Mouse (Mus musculus) limb, embryonic 12.5 days (tissue): ENCODE measurements around the gene Elfn1. TPM values are rescaled to one million over a fixed set of nuclear protein-coding genes. Genes with fewer than 3 reads are reported as not detected.
A peak's percentile ranks its signal among the peaks of the same experiment; 100 is the strongest.

ENCODE experiments used
- ATAC-seq: fragments of 200-750 bp; cut with Nextera tagmentation; 2 replicates; pipeline ENCODE4 v1.8.0; 2017; ENCODE audit warnings: low read depth, moderate TSS enrichment; ENCODE audit not compliant: insufficient number of reproducible peaks, insufficient read depth, low FRiP score, low TSS enrichment
- H3K27ac ChIP-seq: fragments of 300-500 bp; sonication (generic); 2 replicates; pipeline ENCODE4 v1.5.1; 2016; ENCODE audit warnings: mild to moderate bottlenecking, moderate library complexity
- H3K27me3 ChIP-seq: fragments of 300-500 bp; sonication (generic); 2 replicates; pipeline ENCODE4 v1.6.1; 2016; ENCODE audit warnings: mild to moderate bottlenecking, moderate library complexity
- H3K36me3 ChIP-seq: fragments of 300-500 bp; sonication (generic); 2 replicates; pipeline ENCODE4 v1.6.1; 2016; ENCODE audit warnings: mild to moderate bottlenecking, moderate library complexity
- H3K4me1 ChIP-seq: fragments of 300-500 bp; sonication (generic); replicated peaks from 2 replicates; pipeline ENCODE4 v1.6.1; 2016
- H3K4me2 ChIP-seq: fragments of 300-500 bp; sonication (generic); 2 replicates; pipeline ENCODE4 v1.6.1; 2016; ENCODE audit warnings: mild to moderate bottlenecking, moderate library complexity
- H3K4me3 ChIP-seq: fragments of 300-500 bp; sonication (generic); replicated peaks from 2 replicates; pipeline ENCODE4 v1.5.1; 2016; ENCODE audit warnings: mild to moderate bottlenecking
- H3K9ac ChIP-seq: fragments of 300-500 bp; sonication (generic); replicated peaks from 2 replicates; pipeline ENCODE4 v1.6.1; 2016; ENCODE audit warnings: mild to moderate bottlenecking, moderate library complexity
- H3K9me3 ChIP-seq: fragments of 300-500 bp; sonication (generic); 2 replicates; pipeline ENCODE4 v1.6.1; 2016; ENCODE audit warnings: mild to moderate bottlenecking, moderate library complexity
- WGBS: fragments of 180-500 bp; shearing (Covaris S2); methylation state at CpG from one replicate; pipeline ENCODE4 v1.1.7; 2016; 5-methylcytosine and 5-hydroxymethylcytosine counted together
- polyA plus RNA-seq: library from polyadenylated mRNA; unstranded; fragments of >200 nt; fragmentation: Nextera tagmentation; extraction: Ambion mirVana; gene quantifications from 2 replicates; pipeline ENCODE4 v1.2.1, GENCODE M21; 2016

The Elfn1 gene
- polyA plus RNA-seq, result 0.28 and 0.35 TPM in 2 replicates

GRCm38 (mm10) chr5:139907714-139908242, at the start of gene Elfn1:
Gene Elfn1 (plus strand): TSS chr5:139907943.
- peak; percentile 18; the same call in 1 of the 2 replicates for ATAC-seq
- WGBS, result under 1% methylated on average over 33 of the region's 33 CpGs
- Histone ChIP-seq H3K4me1 (peaks cover 53% of the 10 kb centered on the region), H3K36me3 (no peaks in the 10 kb centered on the region), H3K9ac (peak within 1 kb of the TSS; percentile 68), H3K9me3 (no peaks in the 10 kb centered on the region), H3K4me2 (peak within 1 kb of the TSS; percentile 98), H3K4me3 (peak within 1 kb of the TSS; percentile 66), H3K27me3 (peaks cover 93% of the 10 kb centered on the region), H3K27ac (no peak within 1 kb of the TSS)

DNA sequence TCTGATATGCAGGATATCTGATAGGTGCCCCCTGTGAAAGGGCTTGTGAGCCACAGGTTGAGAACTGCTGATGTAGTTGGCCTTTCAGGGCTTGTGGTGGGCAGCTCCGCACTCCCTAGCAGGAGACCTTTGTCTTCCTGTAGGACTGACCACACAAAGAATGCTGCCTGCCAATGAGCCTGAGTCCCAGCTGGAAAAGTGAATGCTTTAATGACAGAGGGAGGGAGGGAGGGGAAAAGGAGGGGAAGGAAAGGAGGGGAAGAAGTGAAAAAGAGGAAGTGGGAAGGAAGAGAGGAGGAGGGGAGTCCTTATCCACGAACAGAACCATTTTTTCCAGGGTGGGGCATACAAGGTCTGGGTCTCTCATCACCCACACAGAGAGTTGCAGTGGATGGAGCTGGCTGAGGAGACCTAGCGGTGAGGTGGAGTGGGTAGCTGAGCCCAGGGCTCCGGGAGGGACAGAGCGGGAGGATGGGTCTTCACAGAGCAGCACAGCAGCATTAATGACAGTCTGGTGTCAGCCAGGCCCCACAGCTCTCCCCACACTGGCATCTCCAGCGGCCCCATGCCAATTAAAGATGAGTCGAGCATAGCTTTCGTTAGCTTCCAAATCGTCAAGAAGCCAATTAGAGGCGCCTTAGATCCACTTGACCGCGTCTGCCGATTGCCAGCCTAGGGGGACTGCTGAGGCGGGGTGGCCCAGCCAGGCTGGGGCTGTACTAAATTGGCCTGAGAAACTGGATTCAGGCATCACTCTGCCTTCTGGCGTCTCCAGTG, 47.2 kb upstream of the Elfn1 start:
- no peak for ATAC-seq
- H3K27me3 ChIP-seq, result no peaks in the 10 kb centered on the region; the same call in 1 of the 2 replicates
- no peak overlapping the region for H3K27ac ChIP-seq
- H3K9me3 ChIP-seq, result no peaks in the 10 kb centered on the region
- H3K4me1 ChIP-seq, result no peaks in the 10 kb centered on the region
- no peak overlapping the region for H3K4me3 ChIP-seq
- H3K9ac ChIP-seq, result no peak overlapping the region
- H3K4me2 ChIP-seq, result no peak overlapping the region
- no peaks in the 10 kb centered on the region for H3K36me3 ChIP-seq
- WGBS, result 40% methylated on average over 15 of the region's 15 CpGs

GRCm38 (mm10) chr5:139862759-139863158, 45.0 kb upstream of the Elfn1 start:
- Histone ChIP-seq H3K36me3 (no peaks in the 10 kb centered on the region), H3K27me3 (no peaks in the 10 kb centered on the region; the same call in none of the 2 replicates), H3K9ac (no peak overlapping the region), H3K27ac (no peak overlapping the region), H3K4me1 (no peaks in the 10 kb centered on the region), H3K4me3 (no peak overlapping the region), H3K4me2 (no peak overlapping the region), H3K9me3 (no peaks in the 10 kb centered on the region)
- ATAC-seq, result no peak
- WGBS, result 66% methylated on average over 4 of the region's 4 CpGs

DNA sequence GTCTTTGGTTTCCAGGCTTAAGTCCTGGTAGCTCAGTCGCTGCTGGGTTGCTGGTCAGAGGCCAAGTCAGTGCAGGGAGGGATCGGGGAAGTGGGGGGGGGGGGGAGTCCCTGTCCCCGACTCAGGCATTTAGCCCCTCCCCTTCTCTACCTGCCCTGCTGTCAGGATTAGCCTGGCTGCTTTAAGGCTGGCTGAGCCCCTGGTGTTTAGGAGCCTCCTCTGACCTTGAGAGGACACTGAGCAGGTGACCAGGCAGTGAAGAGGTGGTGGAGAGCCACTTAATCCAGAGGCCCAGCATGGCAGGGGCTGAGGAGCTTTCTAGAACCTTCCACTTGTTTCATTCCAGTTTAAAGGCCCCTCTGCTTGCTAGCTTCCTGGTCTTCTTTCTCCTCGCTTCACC, 36.9 kb upstream of the Elfn1 start:
- 14% methylated on average over 4 of the region's 4 CpGs for WGBS
- no peak overlapping the region for H3K4me2 ChIP-seq
- peaks cover 10% of the 10 kb centered on the region for H3K4me1 ChIP-seq
- H3K9ac ChIP-seq, result no peak overlapping the region
- H3K4me3 ChIP-seq, result no peak overlapping the region
- H3K27ac ChIP-seq, result no peak overlapping the region
- no peaks in the 10 kb centered on the region for H3K9me3 ChIP-seq
- no peaks in the 10 kb centered on the region for H3K36me3 ChIP-seq
- no peak for ATAC-seq
- H3K27me3 ChIP-seq, result no peaks in the 10 kb centered on the region; the same call in 1 of the 2 replicates

DNA sequence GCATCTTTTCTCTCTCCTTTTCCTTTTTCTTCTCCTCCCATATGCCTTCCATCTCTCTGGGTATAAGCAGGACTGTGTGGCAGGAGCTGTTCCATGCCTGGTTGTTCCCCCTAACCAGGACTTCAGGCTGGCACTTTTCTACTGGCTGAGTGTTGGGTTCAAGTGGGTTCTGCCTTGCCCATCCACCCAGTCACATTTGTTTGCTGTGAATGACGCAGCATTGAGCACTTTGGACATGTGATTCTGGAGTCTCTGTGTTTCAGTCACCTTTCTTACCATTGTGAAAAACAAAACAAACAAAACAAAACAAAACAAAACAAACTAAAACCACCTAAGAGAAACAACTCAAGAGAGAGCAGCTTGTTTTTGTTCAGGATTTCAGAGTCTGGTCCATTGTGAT, 36.2 kb upstream of the Elfn1 start:
- no peak for ATAC-seq
- no peak overlapping the region for H3K9ac ChIP-seq
- peaks cover 10% of the 10 kb centered on the region for H3K4me1 ChIP-seq
- H3K36me3 ChIP-seq, result no peaks in the 10 kb centered on the region
- H3K4me2 ChIP-seq, result no peak overlapping the region
- H3K4me3 ChIP-seq, result no peak overlapping the region
- no peaks in the 10 kb centered on the region; the same call in 1 of the 2 replicates for H3K27me3 ChIP-seq
- H3K27ac ChIP-seq, result no peak overlapping the region
- H3K9me3 ChIP-seq, result no peaks in the 10 kb centered on the region
- 86% methylated on average over 1 of the region's 1 CpGs for WGBS

DNA sequence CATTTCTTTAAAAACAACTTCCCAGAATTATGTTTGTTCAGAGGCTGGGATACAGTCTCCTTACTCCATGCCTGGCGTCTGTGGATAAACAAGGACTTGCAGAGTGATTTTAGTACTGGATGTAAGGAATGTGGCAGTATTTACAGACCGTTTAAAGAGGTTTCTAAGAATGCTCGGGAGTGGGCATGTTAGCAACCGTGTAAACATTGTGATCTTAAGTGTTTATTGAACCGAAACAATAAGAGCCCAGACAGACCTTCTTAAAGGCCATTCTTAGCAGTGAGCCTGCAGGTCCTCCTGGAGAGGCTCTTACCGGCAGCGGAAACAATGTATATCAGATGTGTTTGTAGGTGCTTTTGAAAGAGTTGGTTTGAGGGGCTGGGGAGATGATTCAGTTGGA, 30.2 kb upstream of the Elfn1 start:
- Histone ChIP-seq H3K4me2 (no peak overlapping the region), H3K4me1 (no peaks in the 10 kb centered on the region), H3K9me3 (no peaks in the 10 kb centered on the region), H3K9ac (no peak overlapping the region), H3K27ac (no peak overlapping the region), H3K27me3 (no peaks in the 10 kb centered on the region), H3K36me3 (no peaks in the 10 kb centered on the region), H3K4me3 (no peak overlapping the region)
- ATAC-seq, result no peak
- 49% methylated on average over 7 of the region's 7 CpGs for WGBS

GRCm38 (mm10) chr5:139879694-139880093, 28.0 kb upstream of the Elfn1 start:
- Histone ChIP-seq H3K4me2 (no peak overlapping the region), H3K9me3 (no peaks in the 10 kb centered on the region), H3K27ac (no peak overlapping the region), H3K4me3 (no peak overlapping the region), H3K4me1 (no peaks in the 10 kb centered on the region), H3K36me3 (no peaks in the 10 kb centered on the region), H3K27me3 (no peaks in the 10 kb centered on the region), H3K9ac (no peak overlapping the region)
- 84% methylated on average over 5 of the region's 5 CpGs for WGBS
- ATAC-seq, result no peak

GRCm38 (mm10) chr5:139881161-139881560, 26.6 kb upstream of the Elfn1 start:
- 90% methylated on average over 9 of the region's 9 CpGs for WGBS
- H3K27me3 ChIP-seq, result no peaks in the 10 kb centered on the region
- no peak overlapping the region for H3K27ac ChIP-seq
- no peak overlapping the region for H3K4me2 ChIP-seq
- no peak overlapping the region for H3K9ac ChIP-seq
- no peaks in the 10 kb centered on the region for H3K9me3 ChIP-seq
- no peak overlapping the region for H3K4me3 ChIP-seq
- ATAC-seq, result no peak
- no peaks in the 10 kb centered on the region for H3K4me1 ChIP-seq
- H3K36me3 ChIP-seq, result no peaks in the 10 kb centered on the region

DNA sequence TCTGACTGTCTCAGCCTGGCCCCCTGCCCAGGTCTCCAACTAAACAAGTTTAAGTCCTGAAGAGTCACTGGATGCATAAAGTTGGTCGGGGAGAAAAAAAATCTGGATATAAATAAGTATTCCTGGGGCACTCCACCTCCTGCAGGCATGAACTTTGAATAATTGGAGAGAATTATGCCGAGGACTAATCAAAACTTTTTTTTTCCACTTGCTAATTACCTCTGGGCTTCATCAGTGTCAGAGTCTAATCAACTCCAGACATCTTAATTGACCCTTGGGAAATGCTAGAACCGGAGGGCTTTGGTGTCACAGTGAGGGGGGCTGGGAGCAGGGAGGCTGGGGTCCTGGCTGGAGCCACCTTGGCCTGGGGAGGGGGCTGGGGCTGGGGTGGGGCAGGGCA, 19.1 kb upstream of the Elfn1 start:
- H3K4me1 ChIP-seq, result peaks cover 18% of the 10 kb centered on the region
- no peaks in the 10 kb centered on the region for H3K9me3 ChIP-seq
- no peak overlapping the region for H3K4me2 ChIP-seq
- H3K4me3 ChIP-seq, result no peak overlapping the region
- no peak overlapping the region for H3K27ac ChIP-seq
- no peaks in the 10 kb centered on the region for H3K36me3 ChIP-seq
- H3K9ac ChIP-seq, result no peak overlapping the region
- no peak for ATAC-seq
- 6% methylated on average over 3 of the region's 3 CpGs for WGBS
- no peaks in the 10 kb centered on the region for H3K27me3 ChIP-seq

DNA sequence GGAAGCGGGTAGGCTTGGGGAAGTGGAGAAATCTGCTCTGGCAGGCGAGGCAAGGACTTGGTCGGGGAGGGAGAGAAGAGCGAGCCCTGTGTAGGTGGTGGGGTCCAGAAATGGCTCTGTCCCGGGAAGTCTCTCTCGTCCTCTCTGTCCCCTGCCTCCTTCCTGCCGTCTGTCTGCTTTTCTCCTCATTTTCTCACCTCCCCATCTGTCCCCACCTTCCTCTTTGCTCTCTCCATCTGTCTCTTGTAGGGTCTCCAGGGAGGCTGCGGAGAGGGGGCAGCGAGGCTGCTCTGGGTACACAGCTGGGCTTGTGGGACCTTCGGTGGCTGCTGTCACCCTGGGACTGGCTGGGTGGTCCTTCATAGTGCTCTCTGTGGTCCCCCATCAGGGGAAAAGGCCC, 18.4 kb upstream of the Elfn1 start:
- no peak overlapping the region for H3K9ac ChIP-seq
- H3K4me3 ChIP-seq, result no peak overlapping the region
- H3K36me3 ChIP-seq, result no peaks in the 10 kb centered on the region
- 35% methylated on average over 10 of the region's 10 CpGs for WGBS
- H3K27me3 ChIP-seq, result no peaks in the 10 kb centered on the region
- no peak overlapping the region for H3K27ac ChIP-seq
- H3K4me2 ChIP-seq, result no peak overlapping the region
- no peaks in the 10 kb centered on the region for H3K9me3 ChIP-seq
- no peak for ATAC-seq
- H3K4me1 ChIP-seq, result peaks cover 25% of the 10 kb centered on the region

- Histone ChIP-seq H3K4me3 (no peak overlapping the region), H3K27me3 (no peaks in the 10 kb centered on the region), H3K27ac (0 out of 2 replicates have a peak overlapping the region, but pooled peaks have one; percentile 35), H3K9ac (no peak overlapping the region), H3K9me3 (no peaks in the 10 kb centered on the region), H3K36me3 (no peaks in the 10 kb centered on the region), H3K4me2 (no peak overlapping the region), H3K4me1 (peaks cover 26% of the 10 kb centered on the region)
- no peak for ATAC-seq
- 43% methylated on average over 4 of the region's 5 CpGs for WGBS
Measured at GRCm38 (mm10) chr5:139892326-139892994, 15.3 kb upstream of the Elfn1 start.
